Mouse (Mus musculus) activated CD4-positive, CD25-positive, alpha-beta regulatory T cell (primary cell): ENCODE measurements around the gene Tmem8. TPM values are rescaled to one million over a fixed set of nuclear protein-coding genes. Genes with fewer than 3 reads are reported as not detected.

ENCODE experiments used
- polyA plus RNA-seq, 2 experiments: library from polyadenylated mRNA; unstranded; fragments of 100-300 nt; shearing (Covaris generic); gene quantifications; one replicate each; pipeline ENCODE4 v1.2.1; 2017

Tmem8 gene
- polyA plus RNA-seq: 10 to 100 TPM; 10.9 to 27.2 TPM

DNA sequence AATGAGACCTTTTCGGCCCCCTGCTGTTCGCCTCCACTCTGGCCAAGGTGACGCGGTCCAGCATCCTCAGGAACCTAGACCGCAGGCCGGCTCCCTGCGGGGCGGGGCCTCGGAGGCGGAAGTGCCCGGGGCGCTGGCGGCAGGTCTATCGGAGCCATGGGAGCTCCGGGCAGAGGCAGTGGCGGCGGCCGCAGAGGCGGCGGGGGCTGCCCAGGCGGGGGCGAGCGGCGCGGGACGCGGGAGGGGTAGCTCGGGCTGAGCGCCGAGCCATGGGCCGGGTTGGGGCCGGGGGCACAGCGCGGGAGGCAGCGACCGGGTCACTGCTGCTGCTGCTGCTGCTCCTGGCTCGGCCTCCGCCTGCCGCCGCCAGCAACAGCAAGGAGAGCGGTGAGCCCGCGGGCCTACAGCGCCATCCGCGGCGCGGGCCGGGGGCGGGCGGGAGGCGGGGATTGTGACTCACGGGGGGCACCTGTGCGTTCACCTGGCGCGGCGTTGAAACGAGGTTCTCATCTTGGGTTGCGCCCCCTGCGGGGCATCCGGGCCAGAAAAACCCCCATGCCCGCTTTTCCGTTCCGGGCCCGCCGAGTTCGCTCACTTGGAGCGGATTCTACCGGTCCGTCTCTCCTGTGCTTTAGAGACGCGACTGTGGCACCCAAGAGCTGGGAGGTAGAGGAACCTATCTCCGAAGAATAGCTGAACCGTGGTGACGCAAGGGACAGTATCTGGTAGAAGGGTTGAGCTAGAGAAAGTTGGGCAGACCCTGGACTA, at the start of gene Tmem8:
Gene Tmem8 (plus strand): TSS at position 119 of the 768 bp plus-strand sequence.

DNA sequence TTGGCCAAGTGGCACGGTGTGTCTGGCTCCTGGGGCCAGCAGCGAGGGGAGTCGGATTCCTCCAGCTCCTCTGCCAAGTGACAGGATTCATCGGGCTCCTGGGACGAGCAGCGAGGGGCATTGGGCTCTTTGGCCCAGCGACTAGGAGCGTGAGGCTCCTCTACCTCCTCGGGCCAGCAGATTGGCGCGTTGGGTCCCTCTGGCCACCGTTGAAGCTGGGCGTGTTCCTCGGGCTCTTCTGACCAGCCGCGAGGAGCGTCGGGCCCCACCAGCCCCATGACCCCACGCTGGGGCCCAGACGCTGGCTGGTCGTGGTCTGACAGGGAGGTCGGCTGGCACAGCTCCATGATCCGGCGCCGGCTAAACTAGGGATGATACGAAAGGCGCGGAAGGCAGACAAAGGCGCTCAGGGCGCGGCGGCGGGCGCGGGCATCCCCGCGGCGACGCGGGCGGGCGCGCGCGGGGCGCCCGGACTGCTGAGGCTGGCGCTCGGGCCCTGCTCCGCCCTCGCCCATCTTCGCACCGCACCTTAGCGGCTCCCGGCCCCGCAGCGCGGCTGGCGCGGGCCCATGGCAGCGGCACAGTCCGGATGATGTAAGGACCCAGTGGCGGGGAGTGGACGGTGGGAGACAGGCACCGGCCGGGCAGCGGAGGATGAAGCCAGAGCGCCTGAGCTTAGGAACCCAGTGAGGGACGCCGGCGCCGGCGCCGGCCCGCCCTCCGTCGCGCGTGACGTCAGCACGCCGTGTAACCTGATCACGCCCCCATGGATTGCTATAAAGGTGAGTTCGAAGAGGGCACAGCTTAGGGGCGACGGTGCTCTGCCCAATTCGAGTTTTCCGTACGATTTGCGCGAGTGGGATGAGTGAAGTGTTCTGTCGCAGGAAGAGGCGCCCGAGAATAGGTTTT, 44.0 kb upstream of the Tmem8 start, which contains the start of gene Rab11fip3:
Gene Rab11fip3 (minus strand): TSS at position 725 of the 909 bp plus-strand sequence.

DNA sequence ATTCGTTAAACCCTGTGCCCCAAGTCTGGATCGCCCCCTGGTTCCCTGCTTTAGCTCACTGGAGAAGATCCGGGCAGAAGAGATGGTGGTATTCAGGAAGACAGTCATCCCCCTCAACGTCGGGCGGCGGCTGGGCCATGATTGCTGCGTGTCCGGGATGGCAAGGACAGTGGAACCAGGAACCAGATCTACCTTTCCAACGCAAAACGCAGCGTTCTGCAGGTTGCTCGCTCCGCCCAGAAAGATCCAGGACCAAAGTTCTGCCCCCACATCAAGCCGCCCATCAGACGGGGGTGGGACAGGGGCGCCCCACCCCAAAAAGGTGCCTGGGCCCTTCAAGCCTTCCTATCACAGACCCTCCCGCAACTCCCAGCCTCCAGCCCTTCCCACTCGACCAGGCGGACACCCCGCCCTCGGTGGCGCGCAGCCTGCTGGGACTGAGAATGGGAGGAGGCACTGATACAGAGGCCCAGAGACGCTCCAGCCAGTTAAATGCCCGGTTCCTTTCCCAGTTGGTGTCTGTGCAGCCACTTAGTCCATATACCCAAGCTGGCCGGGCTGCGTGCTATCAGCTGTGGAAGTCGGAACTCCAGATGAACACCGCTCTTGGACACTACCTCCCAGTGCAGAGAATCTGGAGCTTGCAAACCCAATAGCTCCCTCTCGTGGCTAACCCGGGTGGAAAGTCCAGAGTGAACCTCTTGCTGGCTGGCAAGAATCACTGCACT, 23.0 kb upstream of the Tmem8 start, which contains the start of gene Decr2:
Gene Decr2 (minus strand): TSS at position 433 of the 728 bp plus-strand sequence.

DNA sequence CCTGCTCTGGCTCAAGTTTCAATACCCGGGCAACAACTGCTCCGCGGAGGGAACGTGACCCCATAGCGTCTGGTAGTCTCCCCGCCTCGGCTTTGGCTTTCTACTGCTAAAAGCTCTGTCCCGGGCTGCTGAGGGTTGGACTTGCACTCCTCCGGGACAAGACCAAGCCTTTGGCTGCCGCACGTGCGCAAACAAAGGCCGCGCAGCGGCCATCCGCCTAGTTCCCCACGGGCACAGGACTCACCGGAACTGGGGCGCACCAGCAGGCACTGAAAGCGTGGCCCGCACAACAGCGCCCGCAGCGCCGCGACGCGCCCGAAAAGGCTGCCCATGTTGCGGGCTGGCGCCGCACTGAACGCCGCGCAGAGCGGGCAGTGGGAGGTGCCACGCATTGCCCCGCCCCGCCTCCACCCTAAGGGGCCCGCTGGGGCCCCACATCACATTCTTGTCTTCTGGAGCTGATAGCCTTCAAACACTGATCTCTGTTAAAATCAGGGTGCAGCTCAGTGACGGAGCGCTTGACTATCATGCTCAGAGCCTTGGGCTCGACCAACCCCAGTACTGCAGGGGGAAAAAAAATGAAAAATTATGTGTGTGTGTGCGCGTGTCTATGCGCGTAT, 17.9 kb upstream of the Tmem8 start, which contains the start of gene Nme4:
Gene Nme4 (minus strand): TSS at position 482 of the 620 bp plus-strand sequence.

DNA sequence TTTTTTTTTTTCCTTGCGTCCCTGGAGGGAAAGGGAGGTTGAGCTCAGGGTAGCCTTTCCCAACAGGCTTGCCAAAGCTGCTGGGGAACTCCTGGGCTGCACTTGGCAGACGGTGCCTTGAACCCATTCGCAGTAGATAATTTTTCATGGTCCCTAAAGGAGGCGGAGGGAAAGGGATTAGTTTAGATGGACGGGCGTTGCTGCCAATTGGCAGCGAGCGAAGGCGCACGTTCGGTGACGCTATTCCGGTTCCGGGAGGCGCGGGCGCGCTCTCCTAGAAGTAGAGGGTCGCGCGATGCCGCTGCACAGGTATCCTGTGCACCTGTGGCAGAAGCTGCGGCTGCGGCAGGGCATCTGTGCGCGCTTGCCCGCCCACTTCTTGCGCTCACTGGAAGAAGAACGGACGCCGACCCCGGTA, 10.2 kb downstream of the Tmem8 start, which contains the start of gene Mrpl28:
Gene Mrpl28 (plus strand): TSS at position 234 of the 418 bp plus-strand sequence.

DNA sequence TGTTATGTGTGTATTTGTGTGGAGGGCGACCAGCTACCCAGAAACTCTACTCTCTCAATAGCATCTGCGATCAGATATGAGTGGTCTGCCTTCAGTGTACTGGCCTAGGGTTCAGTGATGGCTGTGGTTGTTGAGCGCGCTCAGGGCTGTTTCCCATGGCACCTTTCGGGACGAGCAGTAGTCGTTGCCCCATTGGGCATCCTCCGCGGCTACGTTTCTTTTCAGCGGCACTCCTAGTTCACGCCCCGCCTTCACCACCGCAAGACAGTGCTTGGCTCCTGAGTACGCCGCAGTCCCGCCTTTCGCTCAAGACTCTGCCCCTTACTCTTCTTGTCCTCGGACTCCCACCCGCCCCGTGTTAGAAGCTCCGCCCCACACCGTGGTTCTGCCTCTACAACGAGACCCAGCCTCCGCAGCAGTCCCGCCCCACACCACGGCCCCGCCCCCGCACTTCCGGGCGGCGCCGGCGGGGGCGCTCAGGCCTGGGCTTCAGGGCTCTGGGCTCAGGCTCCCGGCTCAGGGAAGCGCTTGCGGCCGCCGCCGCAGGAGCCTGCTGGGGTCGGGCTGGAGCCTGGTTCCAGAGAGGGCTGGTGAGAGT, 25.2 kb downstream of the Tmem8 start, which contains the start of gene Axin1:
Gene Axin1 (plus strand): TSS at position 450 of the 598 bp plus-strand sequence.

Other genes with a start within 250 kb of the Tmem8 start
- gene Mcrip2, start 244.5 kb upstream of the Tmem8 start, polyA plus RNA-seq: 1 to 10 TPM; 4.5 to 5.5 TPM
- 100 to 1,000 TPM in 1 of 2 experiments, 10 to 100 TPM in 1; 82.0 to 102 TPM for gene Mettl26, start 238.2 kb upstream of the Tmem8 start, polyA plus RNA-seq
- 1 to 10 TPM; 1.5 to 1.9 TPM for gene Wfikkn1, start 232.4 kb upstream of the Tmem8 start, polyA plus RNA-seq
- gene Rab40c, start 193.6 kb upstream of the Tmem8 start, polyA plus RNA-seq: 10 to 100 TPM; 15.4 to 25.0 TPM
- gene Pigq, start 168.4 kb upstream of the Tmem8 start, polyA plus RNA-seq: 10 to 100 TPM; 25.0 to 52.5 TPM
- not detected for gene Nhlrc4, start 168.3 kb upstream of the Tmem8 start, polyA plus RNA-seq
- under 1 TPM in 1 of 2 experiments, not detected in 1; 0.17 TPM for gene A930017K11Rik, start 160.7 kb upstream of the Tmem8 start, polyA plus RNA-seq
- 10 to 100 TPM; 21.3 to 28.1 TPM for gene Capn15, start 127.5 kb upstream of the Tmem8 start, polyA plus RNA-seq
- gene Rab11fip3, start 43.7 kb upstream of the Tmem8 start, polyA plus RNA-seq: 10 to 100 TPM; 10.7 to 12.3 TPM
- gene Decr2, start 23.0 kb upstream of the Tmem8 start, polyA plus RNA-seq: 10 to 100 TPM; 23.0 to 30.8 TPM
- gene Nme4, start 17.7 kb upstream of the Tmem8 start, polyA plus RNA-seq: 10 to 100 TPM in 1 of 2 experiments, 1 to 10 TPM in 1; 2.7 to 15.3 TPM
- gene Mrpl28, start 10.2 kb downstream of the Tmem8 start, polyA plus RNA-seq: 10 to 100 TPM; 66.4 to 87.1 TPM
- gene Axin1, start 25.4 kb downstream of the Tmem8 start, polyA plus RNA-seq: 10 to 100 TPM; 80.7 to 84.0 TPM
- under 1 TPM; 0.59 to 0.69 TPM for gene Pdia2, start 85.8 kb downstream of the Tmem8 start, polyA plus RNA-seq
- 10 to 100 TPM; 13.9 to 14.8 TPM for gene Rgs11, start 89.7 kb downstream of the Tmem8 start, polyA plus RNA-seq
- under 1 TPM; 0.58 to 0.93 TPM for gene Arhgdig, start 94.5 kb downstream of the Tmem8 start, polyA plus RNA-seq
- 10 to 100 TPM; 11.8 to 30.0 TPM for gene Fam234a, start 130.9 kb downstream of the Tmem8 start, polyA plus RNA-seq
- gene Luc7l, start 139.6 kb downstream of the Tmem8 start, polyA plus RNA-seq: 10 to 100 TPM; 68.9 to 84.4 TPM